Mouse (Mus musculus) lung, postnatal 14 days (tissue): ENCODE results near the gene Vmn2r35.
"Not testable (repeated sequence)": the region's sequence is repeated elsewhere in the genome, so short reads cannot be mapped to it uniquely, and the experiment has no call there.

Source experiments
- DNase-seq: peaks from one replicate; pipeline ENCODE4 v3.0.0; 2021

Gene Vmn2r35

DNA sequence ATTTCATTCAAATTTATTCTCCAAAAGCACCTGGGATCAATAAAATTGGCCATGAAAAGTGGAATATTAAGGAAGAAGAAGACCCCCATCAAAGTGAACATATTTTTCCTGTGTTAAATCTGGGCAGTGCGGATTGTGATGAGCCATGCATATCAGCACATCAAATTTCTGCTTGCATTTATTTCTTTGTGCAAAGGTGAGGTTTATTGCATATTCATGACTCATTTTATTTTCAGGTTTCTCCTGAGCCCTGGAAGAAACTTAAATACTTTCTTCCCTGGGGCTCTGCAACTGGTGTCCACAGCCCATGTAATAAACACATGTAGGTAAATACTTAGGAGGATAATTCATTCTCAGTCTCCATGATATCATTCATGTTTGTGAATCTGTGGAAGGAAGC lies at the start of gene Vmn2r35:
Vmn2r35 (minus strand) TSS at position 101 of the 400 bp plus-strand sequence.
- DNase-seq, result not testable (repeated sequence)

DNA sequence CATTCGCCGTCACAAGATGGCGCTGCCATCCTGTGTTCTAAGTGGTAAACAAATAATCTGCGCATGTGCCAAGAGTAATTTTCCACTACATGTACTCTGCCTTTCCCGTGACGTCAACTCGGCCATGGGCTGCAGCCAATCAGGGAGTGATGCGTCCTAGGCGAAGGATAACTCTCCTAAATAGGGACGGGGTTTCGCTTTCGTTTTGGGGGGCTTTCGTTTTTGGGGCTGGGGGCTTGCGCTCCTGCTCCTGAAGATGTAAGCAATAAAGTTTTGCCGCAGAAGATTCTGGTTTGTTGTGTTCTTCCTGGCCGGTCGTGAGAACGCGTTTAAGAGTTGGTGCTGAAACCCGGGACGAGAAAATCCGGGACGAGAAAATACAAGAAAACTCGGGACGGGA lies 25.5 kb downstream of the Vmn2r35 start:
- DNase-seq, result not testable (repeated sequence)
